9 mouse cellular contexts compared by ENCODE assay signal in the genomic region with DNA sequence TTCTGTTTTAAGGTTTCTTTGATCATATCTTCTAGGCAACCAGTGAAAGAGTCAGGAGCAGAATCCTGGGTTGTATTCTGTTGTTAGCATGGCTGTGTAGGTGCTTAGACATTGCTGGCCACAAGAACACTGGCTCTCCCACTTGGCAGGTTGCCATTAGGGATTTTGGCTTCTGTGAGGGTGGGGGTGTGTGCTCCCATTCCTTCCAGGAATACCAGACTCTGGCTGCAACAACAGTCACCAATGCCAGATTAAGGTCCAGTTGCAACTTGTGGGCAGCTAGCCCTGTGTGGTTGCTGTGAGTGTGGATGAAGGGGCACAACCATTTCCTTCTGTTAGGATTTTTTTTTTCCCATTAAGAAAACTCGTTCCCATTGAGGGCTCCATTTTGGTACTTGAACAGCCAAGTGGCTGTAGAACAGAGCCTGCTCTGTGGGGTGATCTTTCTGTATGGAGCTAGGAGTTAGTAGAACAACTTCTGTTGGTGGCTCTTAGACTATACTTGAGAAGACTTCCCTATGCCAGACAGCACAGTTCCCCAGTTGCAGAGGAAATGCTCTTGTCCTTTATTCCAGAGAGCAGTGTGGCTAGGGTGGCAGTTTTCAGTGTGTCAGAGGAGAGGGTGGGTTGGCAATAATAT. TPM values are rescaled to one million over a fixed set of nuclear protein-coding genes. Genes with fewer than 3 reads are reported as not detected.
DNase-seq lines count a peak whose midpoint lies in the region; ATAC-seq and TF ChIP-seq lines count a peak whose summit lies in the region.
"Had no signal": no experiment of that assay in that cellular context is flagged by ENCODE, and none has a peak within 500 bp of the region (broad histone marks: within the 10 kb centered on the region; RNA-seq: fewer than 3 reads in every experiment).

No protein-coding gene starts in this region.

- no peak for TF ChIP-seq CTCF in layer of hippocampus, adult 2 months (conservative IDR thresholded peaks at IDR 0.05)

- no peak overlapping the region for H3K4me3 ChIP-seq in layer of hippocampus, adult 2 months
- H3K4me3 ChIP-seq in embryonic facial prominence, embryonic 10.5 days, result no peak overlapping the region
- H3K4me3 ChIP-seq in limb, embryonic 12.5 days (replicated peaks), result no peak overlapping the region
- no peak overlapping the region for H3K4me3 ChIP-seq in neural tube, embryonic 14.5 days (ENCODE audit: low read depth, low read length)
- H3K4me3 ChIP-seq: megakaryocyte, embryonic 14.5 days had no signal

- peaks cover 22% of the 10 kb centered on the region for H3K4me1 ChIP-seq in embryonic facial prominence, embryonic 10.5 days
- peaks cover 56% of the 10 kb centered on the region for H3K4me1 ChIP-seq in limb, embryonic 12.5 days (replicated peaks)
- H3K4me1 ChIP-seq in neural tube, embryonic 14.5 days (ENCODE audit: control insufficient read depth, insufficient read depth, low read length), result peaks cover 36% of the 10 kb centered on the region

- peaks cover 40% of the 10 kb centered on the region for H3K36me3 ChIP-seq in embryonic facial prominence, embryonic 10.5 days (replicated peaks)
- H3K36me3 ChIP-seq in limb, embryonic 12.5 days, result peaks cover 31% of the 10 kb centered on the region; the same call in 1 of the 2 replicates
- H3K36me3 ChIP-seq in neural tube, embryonic 14.5 days (ENCODE audit: control insufficient read depth, insufficient read depth, low read length), result no peaks in the 10 kb centered on the region

- no peak for ATAC-seq in limb, embryonic 12.5 days (ENCODE audit: insufficient number of reproducible peaks, insufficient read depth, low FRiP score, low TSS enrichment, low read depth)
- no peak for ATAC-seq in neural tube, embryonic 14.5 days (ENCODE audit: low read depth)

- 91% methylated on average over 1 of the region's 1 CpGs for WGBS in embryonic facial prominence, embryonic 10.5 days
- 46% methylated on average over 1 of the region's 1 CpGs for WGBS in limb, embryonic 12.5 days
- WGBS in neural tube, embryonic 14.5 days, result 59% methylated on average over 1 of the region's 1 CpGs

- H3K27me3 ChIP-seq in embryonic facial prominence, embryonic 10.5 days (replicated peaks; ENCODE audit: low read depth, poor library complexity, severe bottlenecking), result no peaks in the 10 kb centered on the region
- H3K27me3 ChIP-seq in limb, embryonic 12.5 days, result no peaks in the 10 kb centered on the region
- H3K27me3 ChIP-seq in neural tube, embryonic 14.5 days (ENCODE audit: control insufficient read depth, insufficient read depth, low read length), result no peaks in the 10 kb centered on the region
- H3K27me3 ChIP-seq: megakaryocyte, embryonic 14.5 days had no signal

- no peak overlapping the region for H3K9ac ChIP-seq in limb, embryonic 12.5 days (replicated peaks)
- no peak overlapping the region for H3K9ac ChIP-seq in neural tube, embryonic 14.5 days (replicated peaks; ENCODE audit: low read depth, low read length)

- H3K27ac ChIP-seq in layer of hippocampus, adult 2 months, result peak overlapping the region; percentile 51; the same call in 1 of the 2 replicates
- 0 out of 2 replicates have a peak overlapping the region, but pooled peaks have one; percentile 30 for H3K27ac ChIP-seq in embryonic facial prominence, embryonic 10.5 days (replicated peaks)
- H3K27ac ChIP-seq in limb, embryonic 12.5 days, result peak overlapping the region; percentile 59
- H3K27ac ChIP-seq in neural tube, embryonic 14.5 days (ENCODE audit: low read depth, low read length), result peak overlapping the region; percentile 70

- DNase-seq in layer of hippocampus, adult 2 months (ENCODE audit: low spot score in 2 of 2), result peak in 1 of 2 experiments; percentile 50
- DNase-seq in layer of hippocampus, adult 11-12 months (ENCODE audit: low spot score), result no peak
- DNase-seq in embryonic facial prominence, embryonic 10.5 days (ENCODE audit: low spot score), result no peak
- DNase-seq in heart, adult 8-10 months (ENCODE audit: low spot score), result peak; percentile 60
- DNase-seq in ovary, postnatal 10 days (ENCODE audit: low spot score), result no peak
- no peak for DNase-seq in layer of hippocampus, adult 18-20 months (ENCODE audit: low spot score in 2 of 2)

- no peaks in the 10 kb centered on the region for H3K9me3 ChIP-seq in embryonic facial prominence, embryonic 10.5 days
- no peaks in the 10 kb centered on the region for H3K9me3 ChIP-seq in limb, embryonic 12.5 days
- no peaks in the 10 kb centered on the region for H3K9me3 ChIP-seq in neural tube, embryonic 14.5 days (ENCODE audit: control insufficient read depth, low read length)
- H3K9me3 ChIP-seq: megakaryocyte, embryonic 14.5 days had no signal

- H3K4me2 ChIP-seq in limb, embryonic 12.5 days, result no peak overlapping the region
- H3K4me2 ChIP-seq in neural tube, embryonic 14.5 days (ENCODE audit: low read depth, low read length), result no peak overlapping the region

RNA-seq across cellular contexts. Expression of a gene that starts 13.4 kb away (rescaled TPM):
- total RNA-seq in layer of hippocampus, adult 2 months (2021), result 10 to 100 TPM; 91.0 to 96.2 TPM
- polyA plus RNA-seq in embryonic facial prominence, embryonic 10.5 days (2016; fragmentation: Nextera tagmentation; extraction: Ambion mirVana), result 281 and 285 TPM in 2 replicates
- total RNA-seq in heart, adult 8-10 months (2022), result 10 to 100 TPM; 48.9 to 55.0 (median 49.4) TPM
- 252 and 259 TPM in 2 replicates for polyA plus RNA-seq in limb, embryonic 12.5 days (2016; fragmentation: Nextera tagmentation; extraction: Ambion mirVana)
- 195 and 216 TPM in 2 replicates for polyA plus RNA-seq in neural tube, embryonic 14.5 days (2014; fragmentation: Nextera tagmentation; extraction: Ambion mirVana)
- 100 to 1,000 TPM in 1 of 2 experiments, 10 to 100 TPM in 1; 97.0 to 100 TPM for total RNA-seq in layer of hippocampus, adult 18-20 months (2021)

RNA-seq across cellular contexts. Expression of a gene that starts 24.5 kb away (rescaled TPM):
- under 1 TPM; 0.61 to 0.81 TPM for total RNA-seq in layer of hippocampus, adult 2 months (2021)
- polyA plus RNA-seq in embryonic facial prominence, embryonic 10.5 days (2016; fragmentation: Nextera tagmentation; extraction: Ambion mirVana), result 0.16 and 0.29 TPM in 2 replicates
- total RNA-seq in heart, adult 8-10 months (2022), result not detected
- polyA plus RNA-seq in limb, embryonic 12.5 days (2016; fragmentation: Nextera tagmentation; extraction: Ambion mirVana), result 0.31 and 0.44 TPM in 2 replicates
- 0.35 and 0.40 TPM in 2 replicates for polyA plus RNA-seq in neural tube, embryonic 14.5 days (2014; fragmentation: Nextera tagmentation; extraction: Ambion mirVana)
- under 1 TPM; 0.54 to 0.63 TPM for total RNA-seq in layer of hippocampus, adult 18-20 months (2021)

RNA-seq across cellular contexts. Expression of a gene that starts 27.7 kb away (rescaled TPM):
- total RNA-seq in layer of hippocampus, adult 2 months (2021), result not detected
- 4.7 and 5.9 TPM in 2 replicates for polyA plus RNA-seq in embryonic facial prominence, embryonic 10.5 days (2016; fragmentation: Nextera tagmentation; extraction: Ambion mirVana)
- 1 to 10 TPM in 2 of 4 experiments, under 1 TPM in 2; 0.31 to 2.6 (median 0.88) TPM for total RNA-seq in heart, adult 8-10 months (2022)
- 4.6 and 4.7 TPM in 2 replicates for polyA plus RNA-seq in limb, embryonic 12.5 days (2016; fragmentation: Nextera tagmentation; extraction: Ambion mirVana)
- 1.9 and 2.0 TPM in 2 replicates for polyA plus RNA-seq in neural tube, embryonic 14.5 days (2014; fragmentation: Nextera tagmentation; extraction: Ambion mirVana)
- total RNA-seq in layer of hippocampus, adult 18-20 months (2021), result not detected

RNA-seq across cellular contexts. Expression of a gene that starts 45.7 kb away (rescaled TPM):
- 100 to 1,000 TPM; 256 to 265 TPM for total RNA-seq in layer of hippocampus, adult 2 months (2021)
- 1,897 and 1,928 TPM in 2 replicates for polyA plus RNA-seq in embryonic facial prominence, embryonic 10.5 days (2016; fragmentation: Nextera tagmentation; extraction: Ambion mirVana)
- total RNA-seq in heart, adult 8-10 months (2022), result 100 to 1,000 TPM; 134 to 164 (median 150) TPM
- 1,378 and 1,438 TPM in 2 replicates for polyA plus RNA-seq in limb, embryonic 12.5 days (2016; fragmentation: Nextera tagmentation; extraction: Ambion mirVana)
- polyA plus RNA-seq in neural tube, embryonic 14.5 days (2014; fragmentation: Nextera tagmentation; extraction: Ambion mirVana), result 635 and 713 TPM in 2 replicates
- total RNA-seq in layer of hippocampus, adult 18-20 months (2021), result 100 to 1,000 TPM; 239 to 256 TPM

RNA-seq across cellular contexts. Expression of a gene that starts 46.3 kb away (rescaled TPM):
- total RNA-seq in layer of hippocampus, adult 2 months (2021), result 100 to 1,000 TPM; 179 to 187 TPM
- polyA plus RNA-seq in embryonic facial prominence, embryonic 10.5 days (2016; fragmentation: Nextera tagmentation; extraction: Ambion mirVana), result 202 and 206 TPM in 2 replicates
- total RNA-seq in heart, adult 8-10 months (2022), result 10 to 100 TPM; 52.4 to 59.1 (median 57.0) TPM
- polyA plus RNA-seq in limb, embryonic 12.5 days (2016; fragmentation: Nextera tagmentation; extraction: Ambion mirVana), result 201 and 206 TPM in 2 replicates
- polyA plus RNA-seq in neural tube, embryonic 14.5 days (2014; fragmentation: Nextera tagmentation; extraction: Ambion mirVana), result 132 and 143 TPM in 2 replicates
- 100 to 1,000 TPM; 174 to 190 TPM for total RNA-seq in layer of hippocampus, adult 18-20 months (2021)
